Mouse (Mus musculus) megakaryocyte, embryonic 14.5 days (primary cell): ENCODE measurements around the gene Cldn13. TPM values are rescaled to one million over a fixed set of nuclear protein-coding genes. Genes with fewer than 3 reads are reported as not detected.
"Not testable (repeated sequence)": the region's sequence is repeated elsewhere in the genome, so short reads cannot be mapped to it uniquely, and the experiment has no call there.

Source experiments
- H3K27me3 ChIP-seq: replicated peaks from 2 replicates; pipeline ENCODE3; 2012; ENCODE audit warnings: inconsistent platforms
- H3K36me3 ChIP-seq: replicated peaks from 2 replicates; pipeline ENCODE3; 2012; ENCODE audit warnings: low read length, inconsistent platforms, mixed read lengths
- H3K4me1 ChIP-seq: 2 replicates; pipeline ENCODE4 v1.6.1; 2012; ENCODE audit warnings: inconsistent platforms
- H3K4me3 ChIP-seq: replicated peaks from 2 replicates; pipeline ENCODE3; 2012; ENCODE audit warnings: moderate library complexity, mild to moderate bottlenecking, inconsistent platforms
- H3K9me3 ChIP-seq: 2 replicates; pipeline ENCODE4 v1.6.1; 2012; ENCODE audit warnings: inconsistent platforms
- FLI1 ChIP-seq: IDR thresholded peaks from 2 replicates; pipeline ENCODE4 v1.6.1; 2012; ENCODE audit warnings: low read length, inconsistent platforms, mixed read lengths
- GATA1 ChIP-seq: IDR thresholded peaks from 3 replicates; pipeline ENCODE4 v1.6.1; 2012; ENCODE audit warnings: mixed read lengths, low read length, inconsistent platforms, borderline replicate concordance
- polyA plus RNA-seq: library from polyadenylated mRNA; stranded (reverse); fragments of >175 nt; gene quantifications from 2 replicates; pipeline ENCODE4 v1.2.3, GENCODE M21; 2012; ENCODE audit warnings: low replicate concordance; ENCODE audit not compliant: insufficient read depth

The Cldn13 gene
- not detected in 2 replicates for polyA plus RNA-seq

DNA sequence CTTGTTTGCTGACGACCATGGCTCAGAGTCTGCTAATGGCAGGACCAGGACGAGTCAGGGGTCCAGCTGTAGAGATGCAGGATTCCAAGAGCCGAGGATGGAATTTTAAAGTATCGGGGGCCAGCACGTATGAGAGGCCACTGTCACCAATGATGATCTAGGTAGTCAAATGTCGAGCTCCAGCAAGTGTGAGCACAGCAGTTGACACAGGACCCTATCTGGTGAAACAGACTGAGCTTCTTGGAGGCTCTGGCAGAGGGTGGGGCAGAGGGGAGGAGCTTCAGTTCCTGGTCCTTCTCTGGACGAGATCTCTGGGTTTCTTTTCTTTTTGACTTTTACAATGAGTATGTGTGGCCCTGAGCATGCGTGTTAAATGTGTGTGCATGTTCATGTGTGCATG is at the start of gene Cldn13:
TSS of gene Cldn13 (minus strand) at position 216 of the 400 bp plus-strand sequence.
- H3K4me3 ChIP-seq: no peak within 1 kb of the TSS
- no peaks in the 10 kb centered on the region for H3K36me3 ChIP-seq
- peaks cover 26% of the 10 kb centered on the region for H3K27me3 ChIP-seq
- H3K9me3 ChIP-seq: peaks cover 20% of the 10 kb centered on the region
- peaks cover 30% of the 10 kb centered on the region for H3K4me1 ChIP-seq
- TF ChIP-seq FLI1: no peak
- TF ChIP-seq GATA1: no peak

GRCm38 (mm10) chr5:134964655-134965054 is 49.3 kb upstream of the Cldn13 start:
- Histone ChIP-seq H3K4me1 (peaks cover 57% of the 10 kb centered on the region), H3K27me3 (peaks cover 21% of the 10 kb centered on the region)
- not testable (repeated sequence) for H3K4me3 ChIP-seq, H3K36me3 ChIP-seq, H3K9me3 ChIP-seq

GRCm38 (mm10) chr5:134963546-134963945 is 48.2 kb upstream of the Cldn13 start:
- TF ChIP-seq FLI1 (no peak), GATA1 (no peak)
- Histone ChIP-seq H3K27me3 (peaks cover 17% of the 10 kb centered on the region), H3K9me3 (no peaks in the 10 kb centered on the region), H3K4me1 (peaks cover 68% of the 10 kb centered on the region), H3K36me3 (no peaks in the 10 kb centered on the region), H3K4me3 (no peak overlapping the region)

DNA sequence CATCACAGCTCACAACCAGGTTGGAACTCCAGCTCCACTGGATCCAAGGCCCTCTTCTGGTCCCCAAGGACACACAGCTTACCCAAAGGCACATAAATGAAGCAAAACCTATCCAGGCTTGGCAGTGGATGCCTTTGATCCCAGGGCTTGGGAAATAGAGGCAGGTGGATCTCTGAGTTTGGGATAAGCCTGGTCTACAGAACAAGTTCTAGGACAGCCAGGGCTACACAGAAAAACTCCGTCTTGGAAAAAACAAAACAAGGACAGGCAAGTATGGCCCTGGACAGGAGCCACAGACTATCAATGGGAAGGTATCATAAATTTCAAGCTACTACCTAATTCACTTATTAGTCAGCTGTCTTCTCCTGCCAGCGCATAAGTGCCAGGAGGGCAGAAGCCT is 46.2 kb upstream of the Cldn13 start:
- Histone ChIP-seq H3K27me3 (peaks cover 1% of the 10 kb centered on the region), H3K4me1 (peaks cover 87% of the 10 kb centered on the region), H3K36me3 (no peaks in the 10 kb centered on the region), H3K9me3 (no peaks in the 10 kb centered on the region), H3K4me3 (no peak overlapping the region)
- TF ChIP-seq FLI1 (no peak), GATA1 (no peak)

- Histone ChIP-seq H3K4me1 (peaks cover 87% of the 10 kb centered on the region), H3K27me3 (no peaks in the 10 kb centered on the region), H3K4me3 (no peak overlapping the region), H3K36me3 (no peaks in the 10 kb centered on the region), H3K9me3 (no peaks in the 10 kb centered on the region)
- TF ChIP-seq FLI1 (no peak), GATA1 (no peak)
Observed at GRCm38 (mm10) chr5:134960430-134960829, 45.1 kb upstream of the Cldn13 start.

DNA sequence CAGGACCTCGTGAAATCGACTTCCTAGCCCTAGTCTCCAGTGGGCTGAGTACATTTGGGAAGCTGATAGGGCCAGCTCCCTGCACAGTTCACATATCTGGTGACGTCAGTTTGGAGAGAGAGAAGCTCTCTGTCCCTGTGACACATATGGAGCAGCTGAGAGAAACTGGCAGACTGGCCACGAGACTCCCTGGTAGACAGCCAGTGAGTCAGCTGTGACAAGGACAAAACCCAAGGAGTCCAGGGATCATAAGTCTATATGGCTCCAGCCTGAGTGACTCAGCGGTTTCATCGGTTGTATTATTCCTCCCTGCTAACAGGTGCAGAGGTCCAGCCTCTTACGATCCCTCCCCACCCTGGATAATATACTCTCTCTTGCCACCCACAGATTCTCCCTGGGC is 43.8 kb upstream of the Cldn13 start:
- no peaks in the 10 kb centered on the region for H3K9me3 ChIP-seq
- peak overlapping the region; percentile 62 for H3K4me3 ChIP-seq
- no peaks in the 10 kb centered on the region for H3K27me3 ChIP-seq
- peaks cover 89% of the 10 kb centered on the region for H3K4me1 ChIP-seq
- H3K36me3 ChIP-seq: no peaks in the 10 kb centered on the region
- no peak for TF ChIP-seq FLI1
- no peak for TF ChIP-seq GATA1

DNA sequence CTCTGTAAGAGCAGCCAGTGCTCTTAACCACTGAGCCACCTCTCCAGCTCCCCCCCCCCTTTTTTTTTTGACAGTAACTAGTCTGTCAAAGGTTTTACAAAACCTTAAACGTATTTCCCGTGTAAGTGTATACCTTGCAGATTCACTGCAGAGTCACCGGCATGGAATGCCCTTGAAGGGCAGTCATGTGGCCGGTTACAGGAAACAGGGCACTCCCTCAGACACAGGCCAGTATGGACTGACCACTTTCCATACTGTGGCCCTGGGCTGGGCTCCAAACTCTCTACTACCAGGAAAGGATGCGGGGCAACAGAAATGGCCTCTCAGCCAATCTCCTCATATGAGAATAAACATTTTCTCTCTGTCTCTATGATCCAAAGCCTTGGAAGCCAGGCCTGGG is 40.2 kb upstream of the Cldn13 start:
- TF ChIP-seq FLI1: no peak
- no peak for TF ChIP-seq GATA1
- Histone ChIP-seq H3K27me3 (no peaks in the 10 kb centered on the region), H3K4me1 (peaks cover 94% of the 10 kb centered on the region)

GRCm38 (mm10) chr5:134951053-134951884 is 35.9 kb upstream of the Cldn13 start:
- H3K4me1 ChIP-seq: peaks cover 83% of the 10 kb centered on the region
- TF ChIP-seq FLI1 (no peak), GATA1 (no peak)
- peak overlapping the region; percentile 85 for H3K4me3 ChIP-seq
- no peaks in the 10 kb centered on the region for H3K9me3 ChIP-seq
- H3K27me3 ChIP-seq: peaks cover 3% of the 10 kb centered on the region
- H3K36me3 ChIP-seq: no peaks in the 10 kb centered on the region

More for the DNA sequence above, 40.2 kb upstream of the Cldn13 start:
- H3K36me3 ChIP-seq: no peaks in the 10 kb centered on the region
- H3K4me3 ChIP-seq: no peak overlapping the region
- H3K9me3 ChIP-seq: no peaks in the 10 kb centered on the region

GRCm38 (mm10) chr5:134948085-134948439 is 32.7 kb upstream of the Cldn13 start:
- Histone ChIP-seq H3K4me1 (peaks cover 80% of the 10 kb centered on the region), H3K27me3 (peaks cover 11% of the 10 kb centered on the region), H3K4me3 (no peak overlapping the region), H3K9me3 (no peaks in the 10 kb centered on the region), H3K36me3 (no peaks in the 10 kb centered on the region)
- TF ChIP-seq GATA1 (no peak), FLI1 (no peak)

DNA sequence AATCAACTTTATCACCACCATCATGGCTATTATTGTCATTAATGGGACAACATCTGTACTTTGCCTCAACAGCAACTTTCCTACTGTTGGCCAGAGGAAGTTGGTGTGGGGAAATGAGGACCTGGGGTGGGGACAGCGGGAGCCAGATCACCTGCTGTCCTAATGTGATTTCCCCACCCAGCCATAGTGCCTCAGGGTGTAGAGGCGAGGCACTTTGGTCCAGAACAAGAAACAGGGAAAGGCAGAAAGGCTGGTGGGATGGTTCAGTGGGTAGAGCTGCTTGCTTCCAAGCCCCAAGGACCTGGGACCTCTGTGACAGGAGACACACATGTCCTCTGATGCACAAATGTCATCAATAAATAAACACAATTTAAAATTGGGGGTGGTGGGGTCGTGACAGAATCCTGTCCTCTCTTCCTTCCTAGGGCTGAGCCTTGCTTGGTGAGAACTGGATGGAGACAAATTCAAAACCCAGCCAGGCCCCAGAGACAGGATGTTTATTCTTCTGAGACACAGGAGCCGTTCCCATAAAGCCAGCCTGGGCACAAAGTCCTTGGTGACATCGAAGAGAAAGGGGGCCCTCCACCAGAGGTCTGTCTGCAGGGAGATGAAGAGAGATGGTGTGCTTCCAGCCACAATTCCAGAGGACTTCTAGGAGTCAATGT is 32.2 kb upstream of the Cldn13 start:
- peaks cover 11% of the 10 kb centered on the region for H3K27me3 ChIP-seq
- peaks cover 80% of the 10 kb centered on the region for H3K4me1 ChIP-seq
- no peaks in the 10 kb centered on the region for H3K9me3 ChIP-seq
- TF ChIP-seq FLI1 (no peak), GATA1 (no peak)
- H3K36me3 ChIP-seq: no peaks in the 10 kb centered on the region
- no peak overlapping the region for H3K4me3 ChIP-seq
